8 mouse cellular contexts compared by ENCODE assay signal in the genomic region with DNA sequence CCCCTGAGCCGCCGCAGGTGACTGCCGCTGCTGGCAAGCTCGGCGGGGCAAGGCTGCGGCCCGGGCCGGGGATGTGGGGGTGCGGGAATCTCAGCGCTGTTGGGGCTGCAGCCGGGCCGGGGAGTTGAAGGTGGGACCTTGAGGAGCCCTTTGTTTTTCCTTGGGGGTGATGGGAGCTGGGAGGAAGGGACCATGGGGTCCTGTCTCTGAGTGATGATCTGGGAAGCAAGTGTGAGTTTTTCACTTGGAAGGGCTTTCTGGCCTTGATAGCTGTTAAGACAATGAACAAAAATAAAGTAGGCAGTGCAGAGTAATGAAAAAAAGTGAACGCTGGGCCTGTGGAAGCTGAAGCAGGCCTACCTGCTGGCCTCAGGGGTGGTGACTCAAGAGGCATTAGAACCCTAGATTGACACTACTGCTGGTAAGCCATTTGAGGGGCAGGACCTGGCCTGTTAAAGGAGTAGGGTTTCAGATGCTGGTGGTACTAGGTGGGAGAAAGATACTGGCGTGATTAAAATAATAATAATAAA. TPM values are rescaled to one million over a fixed set of nuclear protein-coding genes. Genes with fewer than 3 reads are reported as not detected.
A peak's percentile ranks its signal among the peaks of the same experiment; 100 is the strongest.
DNase-seq lines count a peak whose midpoint lies in the region; ATAC-seq lines count a peak whose summit lies in the region.

No protein-coding gene starts in this region.

- intact Hi-C loops in heart, postnatal 36 days (cut with DNase I): no loop called here

- no peak overlapping the region for H3K9ac ChIP-seq in limb, embryonic 15.5 days

- peak overlapping the region; percentile 94 for H3K4me2 ChIP-seq in limb, embryonic 15.5 days

- ATAC-seq in limb, embryonic 15.5 days (ENCODE audit: insufficient number of reproducible peaks, low FRiP score, low TSS enrichment, low read depth): no peak
- no peak for ATAC-seq in CD4-positive, CD25-positive, alpha-beta regulatory T cell, adult 4 months
- ATAC-seq in erythroid progenitor cell, adult 5-6 weeks (replicated peaks; ENCODE audit: low FRiP score, poor library complexity, severe bottlenecking): no peak

- H3K36me3 ChIP-seq in limb, embryonic 15.5 days: no peaks in the 10 kb centered on the region

- WGBS in limb, embryonic 15.5 days: 7% methylated on average over 14 of the region's 14 CpGs

- H3K4me3 ChIP-seq in limb, embryonic 15.5 days: peak overlapping the region; percentile 59

- H3K27me3 ChIP-seq in limb, embryonic 15.5 days: peaks cover 59% of the 10 kb centered on the region

- no peaks in the 10 kb centered on the region for H3K9me3 ChIP-seq in limb, embryonic 15.5 days

- H3K4me1 ChIP-seq in limb, embryonic 15.5 days: peaks cover 48% of the 10 kb centered on the region

- DNase-seq in heart, adult 11 months: peak; percentile 41
- DNase-seq in heart, postnatal 36 days: no peak
- DNase-seq in urinary bladder, postnatal 25 days (ENCODE audit: low spot score): peak; percentile 5
- no peak for DNase-seq in urinary bladder, adult 18-20 months (ENCODE audit: low spot score in 2 of 2)
- DNase-seq in Muller cell, postnatal 12 days (ENCODE audit: inconsistent ontology term): no peak

- H3K27ac ChIP-seq in limb, embryonic 15.5 days: no peak overlapping the region

RNA-seq across cellular contexts. Expression of a gene that starts 6.4 kb away (rescaled TPM):
- 10 to 100 TPM in 1 of 2 experiments, 1 to 10 TPM in 1; 8.4 to 12.1 TPM for total RNA-seq in heart, postnatal 36 days (2021)
- polyA plus RNA-seq in limb, embryonic 15.5 days (2015; fragmentation: Nextera tagmentation; extraction: Ambion mirVana): 11.0 and 12.4 TPM in 2 replicates
- not detected for polyA plus RNA-seq in CD4-positive, CD25-positive, alpha-beta regulatory T cell, adult 4 months (2017; shearing (Covaris generic))
- total RNA-seq in erythroid progenitor cell, adult 5-6 weeks (2015; ENCODE audit: low replicate concordance): not detected in 2 replicates
- not detected in 2 replicates for total RNA-seq in erythroid progenitor cell, adult 5-6 weeks (2017; ENCODE audit: low replicate concordance)

Comparison
In these comparisons a context has a peak if more than half of its experiments do, and no peak if none do; other contexts are left out.
1. DNase-seq: peak in heart, adult 11 months (single experiment) and urinary bladder, postnatal 25 days (single experiment); none in heart, postnatal 36 days (0 of 2), urinary bladder, adult 18-20 months (0 of 2) and Muller cell, postnatal 12 days (single experiment).
2. RNA of a gene that starts 6.4 kb away (total RNA-seq): 8.4 to 12.1 TPM in heart, postnatal 36 days; not detected in erythroid progenitor cell, adult 5-6 weeks; every median in the first group is over 4 times any median in the second.